Mouse (Mus musculus) heart, embryonic 12.5 days (tissue): ENCODE results near the gene Pla2g3. TPM values are rescaled to one million over a fixed set of nuclear protein-coding genes. Genes with fewer than 3 reads are reported as not detected.

Experiments used
- ATAC-seq: fragments of 200-750 bp; cut with Nextera tagmentation; 2 replicates; pipeline ENCODE4 v1.8.0; 2017; ENCODE audit warnings: moderate TSS enrichment, moderate library complexity; ENCODE audit not compliant: insufficient number of reproducible peaks, low FRiP score
- H3K27ac ChIP-seq: fragments of 300-500 bp; sonication (generic); 2 replicates; pipeline ENCODE4 v1.5.1; 2016; ENCODE audit warnings: mild to moderate bottlenecking, moderate library complexity; ENCODE audit not compliant: poor library complexity, severe bottlenecking
- H3K27me3 ChIP-seq: fragments of 300-500 bp; sonication (generic); replicated peaks from 2 replicates; pipeline ENCODE4 v1.6.1; 2016; ENCODE audit warnings: mild to moderate bottlenecking, moderate library complexity
- H3K36me3 ChIP-seq: fragments of 300-500 bp; sonication (generic); 2 replicates; pipeline ENCODE4 v1.6.1; 2016; ENCODE audit warnings: mild to moderate bottlenecking, moderate library complexity
- H3K4me1 ChIP-seq: fragments of 300-500 bp; sonication (generic); replicated peaks from 2 replicates; pipeline ENCODE4 v1.6.1; 2016; ENCODE audit warnings: mild to moderate bottlenecking
- H3K4me2 ChIP-seq: fragments of 300-500 bp; sonication (generic); 2 replicates; pipeline ENCODE4 v1.6.1; 2016; ENCODE audit warnings: mild to moderate bottlenecking, moderate library complexity
- H3K4me3 ChIP-seq: fragments of 300-500 bp; sonication (generic); 2 replicates; pipeline ENCODE4 v1.5.1; 2016; ENCODE audit warnings: mild to moderate bottlenecking
- H3K9ac ChIP-seq: fragments of 300-500 bp; sonication (generic); 2 replicates; pipeline ENCODE4 v1.6.1; 2016; ENCODE audit warnings: mild to moderate bottlenecking, moderate library complexity
- H3K9me3 ChIP-seq: fragments of 300-500 bp; sonication (generic); replicated peaks from 2 replicates; pipeline ENCODE4 v1.6.1; 2016; ENCODE audit warnings: mild to moderate bottlenecking, moderate library complexity
- WGBS: fragments of 180-500 bp; shearing (Covaris S2); methylation state at CpG from one replicate; pipeline ENCODE4 v1.1.7; 2016; 5-methylcytosine and 5-hydroxymethylcytosine counted together
- polyA plus RNA-seq: library from polyadenylated mRNA; unstranded; fragments of >200 nt; fragmentation: Nextera tagmentation; extraction: Ambion mirVana; gene quantifications from 2 replicates; pipeline ENCODE4 v1.2.1, GENCODE M21; 2016

Gene Pla2g3
- polyA plus RNA-seq, 1 experiment from 2014 or later, result 0.26 TPM

DNA sequence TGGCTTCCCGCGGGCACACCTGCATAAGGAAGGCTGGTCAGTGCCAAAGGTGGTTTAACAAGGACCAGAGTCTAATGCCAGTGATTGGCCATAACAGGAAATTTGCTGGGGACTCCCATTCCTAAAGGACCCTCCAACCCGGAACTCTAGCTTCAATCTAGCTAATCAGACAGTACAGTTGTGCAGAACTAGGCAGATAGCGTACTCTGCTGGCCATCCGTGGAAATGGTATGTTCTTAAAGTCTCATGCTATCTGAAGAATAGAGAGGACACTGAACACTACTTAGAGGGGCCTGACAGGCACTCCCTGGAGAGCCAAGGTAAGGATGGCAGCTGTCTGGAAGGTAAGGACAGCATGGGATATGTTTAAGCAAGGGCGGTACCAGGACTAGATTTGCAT lies 43.5 kb downstream of the Pla2g3 start:
- Histone ChIP-seq H3K4me1 (peaks cover 30% of the 10 kb centered on the region), H3K27me3 (no peaks in the 10 kb centered on the region), H3K4me2 (no peak overlapping the region), H3K27ac (no peak overlapping the region), H3K4me3 (no peak overlapping the region), H3K9ac (no peak overlapping the region), H3K36me3 (peaks cover 80% of the 10 kb centered on the region), H3K9me3 (no peaks in the 10 kb centered on the region)
- ATAC-seq, result no peak
- WGBS, result 83% methylated on average over 6 of the region's 6 CpGs

DNA sequence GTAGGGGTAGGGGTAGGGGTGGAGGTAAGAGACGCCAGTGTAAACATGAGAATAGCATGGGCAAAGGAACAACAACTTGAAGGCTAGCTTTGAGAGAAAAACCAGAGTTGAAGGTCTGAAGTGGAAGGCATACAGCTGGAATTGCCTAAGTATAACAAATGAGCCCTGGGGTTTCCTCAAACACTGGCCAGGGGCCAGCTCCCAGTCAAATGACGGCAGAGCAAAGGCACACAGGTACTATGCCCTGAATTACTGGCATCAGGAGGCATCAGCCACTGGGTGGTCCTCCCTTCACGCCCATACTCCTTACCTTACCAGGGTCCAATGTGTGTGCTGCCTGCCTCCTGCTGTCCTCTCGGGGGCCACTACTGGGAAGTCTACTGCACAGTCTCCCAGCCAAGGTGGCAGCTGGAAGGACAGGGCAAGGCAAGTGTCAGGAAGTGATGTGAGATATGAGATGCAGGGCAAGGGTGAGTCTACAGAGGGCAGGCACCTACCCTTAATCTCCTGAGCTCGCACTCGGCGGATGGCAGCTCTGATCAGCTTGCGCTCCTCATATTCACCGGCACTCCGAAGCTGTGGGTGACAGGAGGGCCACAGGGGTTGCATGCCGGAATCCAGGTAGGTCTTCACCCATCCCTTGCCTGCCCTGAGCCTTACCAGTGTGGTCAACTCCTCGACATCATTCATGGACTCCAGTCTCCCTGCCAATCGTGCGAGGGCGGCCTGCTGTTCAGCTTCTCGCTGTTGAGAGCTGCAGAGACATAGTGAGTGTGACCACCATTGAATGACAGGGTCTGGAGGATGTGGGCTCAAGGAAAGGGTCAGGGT lies 44.2 kb downstream of the Pla2g3 start:
- Histone ChIP-seq H3K4me3 (no peak overlapping the region), H3K4me2 (no peak overlapping the region), H3K27me3 (no peaks in the 10 kb centered on the region), H3K9me3 (no peaks in the 10 kb centered on the region), H3K4me1 (peaks cover 31% of the 10 kb centered on the region), H3K27ac (no peak overlapping the region), H3K9ac (no peak overlapping the region), H3K36me3 (peaks cover 79% of the 10 kb centered on the region)
- ATAC-seq, result no peak
- 86% methylated on average over 16 of the region's 16 CpGs for WGBS

DNA sequence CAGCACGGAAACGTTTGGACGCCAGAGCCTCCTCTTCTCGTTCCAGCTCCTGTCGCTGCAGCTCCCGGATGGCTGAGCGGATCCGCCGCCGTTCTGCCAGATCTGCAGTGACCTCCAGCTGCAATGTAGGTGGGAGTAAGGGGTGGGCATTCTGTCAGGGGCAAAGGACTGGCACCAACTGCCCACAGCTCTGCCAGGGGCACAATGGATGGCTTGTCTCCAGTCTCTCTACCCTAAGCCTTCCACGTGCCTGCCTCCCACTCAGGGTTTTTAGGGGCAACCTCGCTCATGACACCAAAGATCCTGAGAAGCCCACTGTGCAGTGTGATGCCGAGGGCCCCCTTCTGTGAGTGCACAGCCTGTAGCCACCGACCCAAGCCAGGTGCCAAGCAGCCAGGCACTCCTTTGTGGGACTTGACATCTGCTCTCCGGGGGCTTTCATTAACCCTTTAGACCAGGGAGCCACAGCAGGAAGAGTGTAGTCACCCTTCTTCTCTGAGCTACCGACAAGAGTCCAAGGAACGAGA lies 45.4 kb downstream of the Pla2g3 start:
- Histone ChIP-seq H3K36me3 (peaks cover 67% of the 10 kb centered on the region), H3K27me3 (no peaks in the 10 kb centered on the region), H3K9ac (no peak overlapping the region), H3K9me3 (no peaks in the 10 kb centered on the region), H3K27ac (no peak overlapping the region), H3K4me3 (no peak overlapping the region), H3K4me2 (no peak overlapping the region), H3K4me1 (peaks cover 30% of the 10 kb centered on the region)
- WGBS, result 90% methylated on average over 17 of the region's 17 CpGs
- no peak for ATAC-seq

DNA sequence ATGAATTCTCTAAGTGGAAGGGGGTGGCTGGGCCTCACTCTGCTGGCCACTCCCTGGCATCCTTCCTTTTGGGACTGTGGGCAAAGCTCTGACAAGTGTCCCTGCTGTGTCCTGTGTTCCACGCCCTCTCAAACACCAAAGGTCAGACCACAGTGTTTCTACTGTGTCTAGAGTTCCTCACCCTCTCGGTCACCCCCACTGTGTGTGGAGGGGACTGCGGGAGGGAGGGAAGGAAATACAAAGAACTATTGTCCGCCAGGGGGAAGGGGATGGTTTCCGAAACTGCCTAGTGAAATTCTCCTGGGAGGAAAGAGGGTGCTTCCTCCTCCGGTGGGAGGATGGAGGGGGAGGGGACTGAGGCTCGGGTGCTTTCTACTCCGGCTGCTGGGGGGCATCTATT lies 46.9 kb downstream of the Pla2g3 start:
- Histone ChIP-seq H3K4me2 (peak overlapping the region; percentile 74), H3K36me3 (peaks cover 52% of the 10 kb centered on the region), H3K27me3 (no peaks in the 10 kb centered on the region), H3K27ac (peak overlapping the region; percentile 95), H3K9me3 (no peaks in the 10 kb centered on the region), H3K4me3 (peak overlapping the region; percentile 54), H3K4me1 (peaks cover 31% of the 10 kb centered on the region), H3K9ac (peak overlapping the region; percentile 78)
- ATAC-seq, result no peak
- 20% methylated on average over 8 of the region's 8 CpGs for WGBS

DNA sequence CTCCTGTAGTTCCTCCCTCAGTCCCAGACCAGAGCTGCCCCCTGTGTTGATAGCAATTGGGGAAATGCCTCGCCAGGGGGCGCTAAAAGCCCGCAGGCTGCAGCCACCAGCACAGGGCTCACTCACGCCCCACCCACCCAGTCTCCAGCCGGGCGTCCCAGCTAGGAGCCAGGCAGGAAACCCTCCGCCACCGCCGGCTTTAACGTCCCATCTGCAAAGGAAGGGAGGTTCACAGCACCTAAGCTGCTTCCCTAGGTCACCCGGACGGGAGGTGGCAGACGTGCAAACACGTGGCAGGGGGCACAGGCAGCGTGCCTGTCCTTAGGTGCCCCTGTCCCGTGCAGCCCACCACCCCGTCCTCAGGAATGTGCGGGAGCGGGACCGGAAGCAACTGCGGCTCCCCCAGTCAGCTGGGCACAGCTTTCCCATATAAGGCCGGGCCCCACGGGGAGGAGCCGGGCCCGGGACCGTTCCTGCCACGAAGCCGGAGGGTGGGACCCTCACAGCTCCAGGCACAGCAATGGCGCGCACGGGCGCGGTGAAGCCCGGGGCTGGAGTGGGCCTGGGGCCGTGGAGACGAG lies 47.4 kb downstream of the Pla2g3 start:
- no peaks in the 10 kb centered on the region for H3K27me3 ChIP-seq
- WGBS, result 0% methylated on average over 36 of the region's 36 CpGs
- peak overlapping the region; percentile 95 for H3K27ac ChIP-seq
- ATAC-seq, result peak; percentile 82
- H3K4me3 ChIP-seq, result peak overlapping the region; percentile 54
- peaks cover 47% of the 10 kb centered on the region for H3K36me3 ChIP-seq
- peak overlapping the region; percentile 78 for H3K9ac ChIP-seq
- H3K4me1 ChIP-seq, result peaks cover 31% of the 10 kb centered on the region
- peak overlapping the region; percentile 74 for H3K4me2 ChIP-seq
- no peaks in the 10 kb centered on the region for H3K9me3 ChIP-seq

DNA sequence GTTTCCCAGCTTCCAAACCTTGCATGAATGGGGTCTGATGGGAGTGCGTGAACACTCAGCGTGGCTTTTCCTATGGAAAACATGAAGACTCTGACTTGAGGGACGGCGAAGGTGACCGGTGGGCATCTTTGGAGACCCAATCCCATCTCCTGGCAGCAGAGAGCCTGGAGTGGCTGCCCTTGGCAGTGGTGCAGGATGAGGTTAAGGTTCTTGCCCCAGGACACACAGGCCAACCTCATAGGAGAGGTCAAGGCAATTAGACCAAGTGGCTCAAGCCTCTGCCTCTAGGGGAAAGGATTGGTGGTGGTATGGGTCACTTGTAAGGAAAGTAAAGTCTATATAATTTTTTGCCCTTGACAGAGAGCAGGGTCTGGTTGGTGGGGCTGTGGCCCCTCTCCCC lies 48.0 kb downstream of the Pla2g3 start:
- Histone ChIP-seq H3K4me2 (peak overlapping the region; percentile 74), H3K27ac (peak overlapping the region; percentile 95), H3K4me3 (peak overlapping the region; percentile 54), H3K9ac (peak overlapping the region; percentile 78), H3K9me3 (no peaks in the 10 kb centered on the region), H3K27me3 (no peaks in the 10 kb centered on the region), H3K4me1 (peaks cover 31% of the 10 kb centered on the region), H3K36me3 (peaks cover 41% of the 10 kb centered on the region)
- ATAC-seq, result no peak
- 37% methylated on average over 5 of the region's 5 CpGs for WGBS

DNA sequence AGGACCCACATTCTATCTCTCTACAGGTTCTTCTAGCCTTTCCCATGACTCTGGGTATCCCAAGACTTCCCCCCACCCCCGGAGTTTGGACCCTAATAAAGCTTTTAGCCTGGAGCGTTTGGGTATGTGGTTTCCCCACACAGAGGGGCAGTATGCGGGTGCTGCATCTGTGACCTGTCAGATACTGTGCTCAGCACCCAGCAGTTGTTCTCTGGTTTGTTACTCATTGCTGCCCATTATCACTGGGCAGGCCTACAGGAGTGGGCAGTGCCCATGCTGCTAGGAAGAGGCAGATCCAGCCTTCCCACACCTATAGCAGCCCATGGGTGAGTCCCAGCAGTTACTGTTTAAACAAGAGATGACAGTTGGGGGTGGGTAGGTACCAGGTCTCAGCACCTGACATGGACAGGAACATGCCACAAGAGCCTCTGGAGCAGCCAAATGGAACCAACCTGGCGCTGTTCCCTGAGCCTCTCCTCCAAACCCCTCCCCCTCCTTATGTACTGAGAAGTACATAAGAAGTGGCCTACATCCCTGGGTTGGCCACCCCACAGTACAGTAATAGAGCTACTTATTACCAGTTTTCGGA lies 48.8 kb downstream of the Pla2g3 start:
- H3K9me3 ChIP-seq, result no peaks in the 10 kb centered on the region
- 91% methylated on average over 5 of the region's 5 CpGs for WGBS
- H3K4me2 ChIP-seq, result peak overlapping the region; percentile 74
- H3K36me3 ChIP-seq, result peaks cover 34% of the 10 kb centered on the region
- H3K9ac ChIP-seq, result peak overlapping the region; percentile 23; the same call in 1 of the 2 replicates
- H3K27ac ChIP-seq, result 0 out of 2 replicates have a peak overlapping the region, but pooled peaks have one; percentile 95
- H3K27me3 ChIP-seq, result no peaks in the 10 kb centered on the region
- peaks cover 31% of the 10 kb centered on the region for H3K4me1 ChIP-seq
- peak overlapping the region; percentile 54 for H3K4me3 ChIP-seq
- ATAC-seq, result no peak

DNA sequence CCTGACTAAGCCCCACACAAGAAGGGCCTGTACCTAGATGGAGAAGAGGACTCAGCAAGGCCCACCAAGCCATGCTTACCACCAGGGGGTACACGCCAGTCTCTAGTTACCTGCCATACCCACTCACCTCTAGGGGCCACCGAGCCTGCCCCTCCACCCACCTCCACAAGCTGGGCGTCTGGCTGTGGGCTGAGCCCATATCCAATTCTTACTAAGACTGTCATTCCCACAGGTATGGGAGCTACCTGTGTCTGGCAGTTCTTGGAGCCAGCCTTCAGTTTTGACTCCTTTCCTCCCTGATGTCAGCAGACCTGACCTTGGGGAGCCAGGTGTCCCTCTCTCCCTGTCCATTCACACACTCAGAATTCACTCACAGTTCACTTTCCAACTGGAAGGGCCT lies 49.6 kb downstream of the Pla2g3 start:
- Histone ChIP-seq H3K9ac (peak overlapping the region; percentile 86), H3K4me3 (peak overlapping the region; percentile 71), H3K9me3 (no peaks in the 10 kb centered on the region), H3K27me3 (no peaks in the 10 kb centered on the region), H3K4me2 (peak overlapping the region; percentile 74), H3K36me3 (peaks cover 25% of the 10 kb centered on the region), H3K27ac (no peak overlapping the region), H3K4me1 (peaks cover 31% of the 10 kb centered on the region)
- no peak for ATAC-seq
- 78% methylated on average over 3 of the region's 3 CpGs for WGBS

DNA sequence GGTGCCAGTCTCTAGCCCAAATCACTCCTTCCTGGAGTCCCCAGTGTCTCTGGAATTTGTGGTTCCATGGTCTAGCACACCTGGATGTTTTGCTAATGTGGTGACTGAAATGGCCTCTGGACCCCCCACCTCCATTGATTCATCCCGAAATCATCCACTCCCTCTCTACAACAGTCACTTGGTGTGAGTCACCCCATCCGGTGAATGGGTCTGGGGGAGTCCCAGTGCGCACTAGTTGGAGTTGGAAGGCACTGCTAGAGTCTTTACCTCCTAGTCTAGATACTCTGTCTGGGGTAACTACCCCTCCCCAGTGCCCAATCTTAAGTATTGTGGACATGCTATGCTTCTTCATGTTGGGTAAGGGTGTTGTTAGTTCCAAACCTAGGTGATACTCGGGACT lies 50.3 kb downstream of the Pla2g3 start:
- Histone ChIP-seq H3K27ac (0 out of 2 replicates have a peak overlapping the region, but pooled peaks have one; percentile 42), H3K4me2 (peak overlapping the region; percentile 74)

DNA sequence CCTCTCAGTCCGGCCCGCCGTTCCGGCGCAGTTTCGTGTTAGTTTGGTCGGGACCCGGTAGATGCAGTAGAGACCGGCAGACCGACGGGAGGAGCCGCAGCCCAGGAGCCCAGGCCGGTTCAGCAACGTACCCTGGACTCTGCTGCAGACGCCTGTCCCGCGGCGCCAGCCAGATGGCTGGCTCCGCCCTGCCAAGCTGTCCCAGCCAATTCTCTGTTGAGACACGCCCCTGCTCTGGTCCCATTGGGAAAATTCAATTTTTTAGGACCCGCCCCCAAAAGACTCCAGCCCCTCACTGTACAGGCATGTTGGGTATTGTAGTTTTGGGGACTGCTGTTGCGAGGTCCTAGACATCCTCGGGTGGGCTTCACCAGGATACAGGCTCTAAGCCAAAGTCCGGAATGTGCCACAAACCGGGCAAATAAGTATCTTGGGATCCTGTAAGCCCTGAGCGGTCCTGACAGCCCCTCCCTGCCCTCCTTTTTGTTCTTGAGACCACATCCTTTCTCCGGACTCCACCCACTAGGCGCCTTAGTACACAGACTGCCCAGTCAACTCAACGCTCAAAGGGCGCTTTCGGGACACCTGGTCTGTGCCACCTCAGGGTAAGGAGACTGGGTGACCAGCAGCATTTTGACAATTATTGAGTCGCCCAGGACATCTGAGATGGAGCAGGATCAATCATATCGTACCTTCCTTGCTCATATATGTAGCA lies 51.2 kb downstream of the Pla2g3 start:
- peak; percentile 88 for ATAC-seq
- Histone ChIP-seq H3K9ac (peak overlapping the region; percentile 86), H3K27me3 (no peaks in the 10 kb centered on the region), H3K36me3 (peaks cover 9% of the 10 kb centered on the region; the same call in 1 of the 2 replicates), H3K4me2 (peak overlapping the region; percentile 74), H3K4me1 (peaks cover 36% of the 10 kb centered on the region), H3K9me3 (peaks cover 1% of the 10 kb centered on the region), H3K4me3 (peak overlapping the region; percentile 71), H3K27ac (peak overlapping the region; percentile 42; the same call in 1 of the 2 replicates)
- 3% methylated on average over 33 of the region's 33 CpGs for WGBS

More for the DNA sequence above, 50.3 kb downstream of the Pla2g3 start:
- H3K27me3 ChIP-seq, result no peaks in the 10 kb centered on the region
- WGBS, result 44% methylated on average over 4 of the region's 4 CpGs
- H3K36me3 ChIP-seq, result peaks cover 19% of the 10 kb centered on the region
- ATAC-seq, result no peak
- peak overlapping the region; percentile 86 for H3K9ac ChIP-seq
- H3K4me1 ChIP-seq, result peaks cover 36% of the 10 kb centered on the region
- H3K9me3 ChIP-seq, result no peaks in the 10 kb centered on the region
- H3K4me3 ChIP-seq, result peak overlapping the region; percentile 71
